Mouse (Mus musculus) frontal cortex, postnatal 14 days (tissue): ENCODE data around the gene Bcar3.

Experiments used
- DNase-seq, 2 experiments: peaks; one replicate each; pipeline ENCODE4 v3.0.0; 2022; ENCODE audit warnings: low spot score in 2 of 2

Gene Bcar3

GRCm38 (mm10) chr3:122458743-122459142 is 164.8 kb downstream of the Bcar3 start:
- DNase-seq, result no peak

- DNase-seq, result no peak
These were observed 167.0 kb downstream of the Bcar3 start for GRCm38 (mm10) chr3:122460848-122461511.

DNA sequence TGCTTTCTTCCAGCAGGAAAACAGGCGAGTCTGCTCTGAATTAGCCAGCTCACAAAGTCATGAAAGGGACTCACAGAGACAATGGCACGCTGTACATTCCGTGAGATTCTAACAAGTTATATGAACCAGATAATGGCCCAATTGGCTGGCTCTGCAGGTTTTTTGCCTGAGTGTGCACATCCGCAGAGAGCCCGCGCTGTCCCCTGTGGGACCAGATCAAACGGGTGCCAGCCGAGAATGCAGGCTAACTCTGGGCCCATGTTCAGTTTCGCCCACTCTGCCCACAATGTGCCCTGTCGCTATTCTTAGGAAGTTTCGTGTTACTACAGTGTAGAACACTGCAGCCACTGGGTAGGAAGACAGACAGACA is 167.6 kb downstream of the Bcar3 start:
- DNase-seq, result no peak

DNA sequence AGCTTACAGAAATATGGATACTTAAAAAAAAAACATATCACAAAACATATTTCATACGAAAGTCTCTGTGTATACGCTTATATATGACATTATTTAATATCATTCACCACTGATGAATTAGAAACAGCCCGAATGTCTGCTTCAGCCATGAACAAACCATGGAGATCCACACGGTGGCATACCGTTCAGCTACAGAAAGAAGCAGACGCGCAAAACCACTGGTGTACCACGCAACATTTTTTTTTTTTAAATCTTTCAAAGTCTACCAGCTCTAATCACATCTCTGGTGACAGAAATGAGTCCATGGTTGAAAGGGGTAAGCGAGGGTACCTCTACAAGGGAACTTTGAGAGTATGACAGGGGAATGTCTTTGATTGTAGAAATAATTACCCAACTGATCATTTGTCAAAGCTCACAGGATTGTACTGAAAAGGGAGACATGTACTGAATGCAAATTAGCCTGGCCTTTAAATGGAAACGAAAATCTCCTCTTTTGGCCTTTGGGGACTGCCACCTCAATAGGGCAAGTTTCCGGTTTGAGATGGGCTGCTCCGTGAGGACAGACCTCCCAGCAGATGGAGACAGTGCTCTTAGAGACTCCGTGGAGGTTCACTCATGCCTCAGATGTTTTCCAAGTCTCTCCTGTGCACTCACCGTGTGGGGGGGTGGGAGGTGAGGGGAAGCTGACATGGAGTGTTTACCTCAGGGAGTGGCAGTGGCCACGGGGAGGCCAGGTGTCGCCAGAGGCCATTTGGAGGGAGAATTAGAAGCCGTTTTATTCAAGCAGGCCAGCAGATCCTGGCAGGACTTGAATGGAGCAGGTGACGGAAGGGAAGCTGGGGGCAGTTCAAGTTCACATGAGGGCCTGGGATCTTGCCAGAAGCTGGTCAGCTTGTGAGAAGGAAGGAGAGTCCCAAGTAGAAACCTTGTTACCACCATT is 168.3 kb downstream of the Bcar3 start:
- no peak for DNase-seq

GRCm38 (mm10) chr3:122463166-122463565 is 169.2 kb downstream of the Bcar3 start:
- DNase-seq, result no peak

- DNase-seq, result no peak
These were observed 172.3 kb downstream of the Bcar3 start for GRCm38 (mm10) chr3:122466100-122466730.

DNA sequence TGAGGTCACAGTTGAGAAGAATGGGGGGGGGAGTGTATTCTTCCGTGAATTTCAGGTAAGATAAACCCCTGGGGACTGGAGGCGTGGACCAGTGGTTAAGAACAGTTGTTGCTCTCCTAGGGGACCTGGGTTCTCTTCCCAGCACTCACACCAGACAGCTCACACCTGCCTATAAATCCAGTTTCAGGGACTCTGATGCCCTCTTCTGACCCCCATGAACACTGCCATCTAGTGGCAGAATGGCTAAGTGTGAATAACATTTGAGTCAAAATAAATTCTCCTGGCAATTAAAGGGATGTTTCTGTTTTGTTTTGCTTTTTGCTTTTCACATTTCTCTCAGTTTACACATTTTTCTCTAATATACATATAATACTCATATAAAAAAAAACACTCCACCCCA is 174.0 kb downstream of the Bcar3 start:
- DNase-seq, result no peak

GRCm38 (mm10) chr3:122470326-122471016 is 176.5 kb downstream of the Bcar3 start:
- DNase-seq, result no peak

GRCm38 (mm10) chr3:122471017-122471721 is 177.2 kb downstream of the Bcar3 start:
- DNase-seq, result no peak

- DNase-seq, result no peak
These were observed 178.5 kb downstream of the Bcar3 start for GRCm38 (mm10) chr3:122472412-122472811.

GRCm38 (mm10) chr3:122473523-122474034 is 179.6 kb downstream of the Bcar3 start:
- no peak for DNase-seq

- no peak for DNase-seq
These were observed 180.1 kb downstream of the Bcar3 start for GRCm38 (mm10) chr3:122474067-122474466.

DNA sequence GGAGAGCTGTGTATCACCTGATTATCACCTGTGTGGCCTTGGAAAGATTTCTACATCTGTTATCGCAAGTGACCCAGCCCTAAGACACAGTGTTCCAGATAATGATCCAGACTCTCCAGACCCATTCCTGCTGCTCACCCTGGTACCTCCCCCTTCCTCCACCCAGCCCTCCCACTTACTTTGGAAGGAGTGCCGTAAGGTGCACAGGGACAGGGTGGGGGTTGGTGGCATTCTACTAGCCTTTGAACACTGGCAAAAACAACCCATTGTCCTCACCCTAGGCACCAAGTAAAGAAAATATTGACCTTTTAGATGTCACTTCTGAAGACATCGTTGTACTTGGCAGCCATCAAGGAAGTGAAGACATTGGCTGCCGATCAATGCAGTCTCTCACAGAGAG is 180.9 kb downstream of the Bcar3 start:
- no peak for DNase-seq

DNA sequence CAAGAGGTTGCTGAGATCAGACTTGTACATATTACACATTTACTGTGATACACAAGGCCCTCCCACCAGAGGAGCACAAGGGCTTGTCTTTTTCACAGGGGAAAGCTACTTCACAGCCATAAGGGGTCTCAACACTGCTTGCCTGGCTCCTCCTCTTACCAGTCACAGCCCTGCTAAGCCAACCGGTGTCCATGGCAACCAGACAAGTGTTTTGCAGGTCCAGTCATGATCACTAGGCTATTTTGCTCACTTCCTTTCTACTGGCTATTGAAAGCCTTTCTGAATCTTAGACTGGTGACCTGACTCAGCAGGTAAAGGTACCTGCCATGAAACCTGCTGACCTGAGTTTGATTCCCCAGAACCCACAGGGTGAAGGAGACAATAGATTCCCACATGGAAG is 181.8 kb downstream of the Bcar3 start:
- no peak for DNase-seq

GRCm38 (mm10) chr3:122476656-122477055 is 182.7 kb downstream of the Bcar3 start:
- DNase-seq, result no peak

GRCm38 (mm10) chr3:122477541-122477940 is 183.6 kb downstream of the Bcar3 start:
- no peak for DNase-seq

- no peak for DNase-seq
These were observed 184.8 kb downstream of the Bcar3 start for GRCm38 (mm10) chr3:122478735-122479134.

DNA sequence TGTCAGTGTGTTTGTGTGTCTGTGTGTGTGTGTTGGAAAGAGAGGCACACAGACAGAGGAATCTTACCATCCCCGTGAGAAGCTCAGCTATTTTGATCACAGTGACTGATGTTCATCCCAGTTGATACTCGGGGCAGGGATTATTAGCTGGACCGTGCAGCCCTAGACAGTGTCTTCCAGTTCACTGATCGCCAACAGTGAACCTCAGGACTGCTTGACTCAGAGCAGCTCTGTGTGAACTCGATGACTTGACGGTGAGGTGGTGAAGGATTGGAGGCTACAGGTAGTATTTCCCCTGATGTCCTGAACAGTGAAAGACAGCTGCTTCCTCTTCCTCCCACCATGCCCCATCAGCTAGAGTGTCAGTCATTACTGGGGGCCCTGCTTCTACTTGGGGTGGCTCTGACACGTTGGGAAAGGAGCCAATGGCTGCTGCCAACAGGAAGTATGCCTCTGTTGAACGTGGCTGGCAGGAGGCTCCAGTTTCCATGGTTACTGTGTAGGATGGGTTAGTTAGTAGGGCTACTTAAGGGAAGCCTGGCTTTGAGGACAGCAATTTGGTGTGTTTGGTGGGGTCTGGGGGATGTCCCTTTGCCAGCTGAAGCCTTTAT is 186.2 kb downstream of the Bcar3 start:
- DNase-seq, result peak in 1 of 2 experiments; percentile 68

- DNase-seq, result no peak
These were observed 187.1 kb downstream of the Bcar3 start for GRCm38 (mm10) chr3:122480986-122481385.

DNA sequence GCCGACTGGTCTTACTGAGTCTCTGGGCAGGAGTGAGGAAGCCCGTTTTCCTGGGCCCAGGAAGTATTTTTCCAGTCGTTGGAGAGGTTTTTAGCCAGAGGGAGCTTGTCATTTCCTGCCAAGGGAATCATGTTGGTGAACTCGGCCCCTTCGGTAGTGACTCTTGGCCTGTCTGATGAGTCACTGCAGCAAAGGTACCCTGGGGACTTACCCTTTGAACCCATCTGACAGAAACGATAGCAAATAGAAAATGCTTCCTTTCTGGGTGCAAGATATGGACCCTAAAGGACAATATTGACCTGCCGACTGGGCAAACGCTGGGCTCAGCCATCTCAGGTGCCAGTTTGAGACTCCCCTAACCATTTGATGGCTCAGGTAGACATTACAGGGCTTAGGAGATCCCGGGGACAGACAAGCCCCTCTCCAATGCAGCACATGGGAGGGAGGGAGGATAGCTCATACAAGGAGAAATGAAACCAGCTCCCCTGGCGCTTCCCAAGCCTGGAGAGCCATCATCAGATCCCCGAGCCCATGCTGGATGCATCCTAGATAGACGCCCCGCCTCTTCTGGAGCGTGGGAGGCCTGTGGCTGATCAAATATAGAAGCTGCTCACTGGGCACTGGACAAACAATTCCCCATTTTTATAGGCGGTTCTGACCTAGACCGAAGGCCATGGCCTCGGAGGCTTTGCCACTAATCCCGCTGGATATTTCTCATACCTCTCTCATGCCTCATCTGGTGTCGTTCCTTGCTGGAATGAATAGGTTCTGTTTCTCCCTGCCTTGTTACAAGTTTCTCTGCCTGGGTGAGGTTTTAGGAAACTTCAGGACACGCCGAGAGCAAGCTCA is 188.2 kb downstream of the Bcar3 start:
- DNase-seq, result no peak
